Mouse (Mus musculus) erythroblast, adult 5-6 weeks (primary cell): Measurements from ENCODE around the gene 1700125H20Rik. TPM values are rescaled to one million over a fixed set of nuclear protein-coding genes. Genes with fewer than 3 reads are reported as not detected.
"Not testable (repeated sequence)": the region's sequence is repeated elsewhere in the genome, so short reads cannot be mapped to it uniquely, and the experiment has no call there.

Source experiments
- ATAC-seq: replicated peaks from 2 replicates; pipeline ENCODE4 v1.8.0; 2016; ENCODE audit warnings: moderate number of reproducible peaks, mild to moderate bottlenecking, moderate TSS enrichment, inconsistent platforms; ENCODE audit not compliant: poor library complexity, low FRiP score, severe bottlenecking
- total RNA-seq, 2 experiments: library from RNA; stranded (forward) in 1 of 2; stranded (reverse) in 1 of 2; fragments of 150-400 nt in 1 of 2; fragments of 200-764, 138-1000 nt in 1 of 2; gene quantifications; 2 replicates each; pipeline versions ENCODE4 v1.2.3 to v1.2.4; 2015 to 2017; ENCODE audit warnings: low replicate concordance in 2 of 2

The 1700125H20Rik gene
- total RNA-seq (2015; ENCODE audit: low replicate concordance) = not detected in 2 replicates
- total RNA-seq (2017; ENCODE audit: low replicate concordance) = not detected in 2 replicates

GRCm38 (mm10) chr11:85170058-85170740 is at the start of gene 1700125H20Rik:
TSS of gene 1700125H20Rik (plus strand) at chr11:85170404.
- peak; percentile 97 for ATAC-seq

GRCm38 (mm10) chr11:85122073-85122472 is 48.1 kb upstream of the 1700125H20Rik start:
- ATAC-seq = no peak

GRCm38 (mm10) chr11:85123267-85123992 is 46.8 kb upstream of the 1700125H20Rik start:
- no peak for ATAC-seq

- ATAC-seq = peak; percentile 47; the same call in 1 of the 2 replicates
These were observed 43.7 kb upstream of the 1700125H20Rik start for GRCm38 (mm10) chr11:85126257-85127102.

GRCm38 (mm10) chr11:85128883-85129282 is 41.3 kb upstream of the 1700125H20Rik start:
- no peak for ATAC-seq

GRCm38 (mm10) chr11:85131542-85131941 is 38.7 kb upstream of the 1700125H20Rik start:
- ATAC-seq = no peak

GRCm38 (mm10) chr11:85138776-85139474 is 31.3 kb upstream of the 1700125H20Rik start:
- ATAC-seq = peak; percentile 22

- ATAC-seq = peak; percentile 89
These were observed 30.3 kb upstream of the 1700125H20Rik start, which contains the start of gene Usp32 for GRCm38 (mm10) chr11:85139581-85140540. TSS of gene Usp32 (minus strand) at chr11:85140161.

- no peak for ATAC-seq
These were observed 17.8 kb upstream of the 1700125H20Rik start for GRCm38 (mm10) chr11:85152256-85152930.

- 0 out of 2 replicates have a peak, but pooled peaks have one; percentile 42 for ATAC-seq
These were observed 12.9 kb upstream of the 1700125H20Rik start for GRCm38 (mm10) chr11:85157301-85157700.

GRCm38 (mm10) chr11:85163014-85163413 is 7.2 kb upstream of the 1700125H20Rik start:
- not testable (repeated sequence) for ATAC-seq

- no peak for ATAC-seq
These were observed 5.8 kb upstream of the 1700125H20Rik start for GRCm38 (mm10) chr11:85164371-85164770.

GRCm38 (mm10) chr11:85167503-85167902 is 2.7 kb upstream of the 1700125H20Rik start:
- ATAC-seq = no peak

GRCm38 (mm10) chr11:85170833-85171232 is 629 bp downstream of the 1700125H20Rik start:
- peak; percentile 15; the same call in 1 of the 2 replicates for ATAC-seq

GRCm38 (mm10) chr11:85175941-85176340 is 5.7 kb downstream of the 1700125H20Rik start:
- no peak for ATAC-seq

- ATAC-seq = no peak
These were observed 7.6 kb downstream of the 1700125H20Rik start for GRCm38 (mm10) chr11:85177761-85178160.

GRCm38 (mm10) chr11:85178413-85178812 is 8.2 kb downstream of the 1700125H20Rik start:
- ATAC-seq = no peak
